Mouse (Mus musculus) heart, embryonic 16.5 days (tissue): ENCODE measurements around the gene Ecd. TPM values are rescaled to one million over a fixed set of nuclear protein-coding genes. Genes with fewer than 3 reads are reported as not detected.
"Not testable (repeated sequence)": the region's sequence is repeated elsewhere in the genome, so short reads cannot be mapped to it uniquely, and the experiment has no call there.

ENCODE experiments used
- ATAC-seq: fragments of 200-750 bp; cut with Nextera tagmentation; replicated peaks from 2 replicates; pipeline ENCODE4 v1.8.0; 2017; ENCODE audit warnings: moderate number of reproducible peaks; ENCODE audit not compliant: insufficient read depth, low FRiP score; ENCODE audit errors: extremely low read depth
- H3K27ac ChIP-seq: fragments of 300-500 bp; sonication (generic); 2 replicates; pipeline ENCODE4 v1.5.1; 2014; ENCODE audit warnings: mild to moderate bottlenecking, low read length, control low read depth, moderate library complexity
- H3K27me3 ChIP-seq: fragments of 300-500 bp; sonication (generic); 2 replicates; pipeline ENCODE4 v1.6.1; 2014; ENCODE audit warnings: low read length, mixed read lengths; ENCODE audit not compliant: control insufficient read depth, insufficient read depth
- H3K36me3 ChIP-seq: fragments of 300-500 bp; sonication (generic); 2 replicates; pipeline ENCODE4 v1.6.1; 2014; ENCODE audit not compliant: control insufficient read depth, insufficient read depth
- H3K4me1 ChIP-seq: fragments of 300-500 bp; sonication (generic); 2 replicates; pipeline ENCODE4 v1.6.1; 2014; ENCODE audit warnings: low read length, mixed read lengths; ENCODE audit not compliant: control insufficient read depth, insufficient read depth
- H3K4me2 ChIP-seq: fragments of 300-500 bp; sonication (generic); 2 replicates; pipeline ENCODE4 v1.6.1; 2014; ENCODE audit warnings: low read depth, mild to moderate bottlenecking, control low read depth, low read length
- H3K4me3 ChIP-seq: fragments of 300-500 bp; sonication (generic); 2 replicates; pipeline ENCODE4 v1.5.1; 2014; ENCODE audit warnings: mild to moderate bottlenecking, control low read depth, low read length
- H3K9ac ChIP-seq: fragments of 300-500 bp; sonication (generic); 2 replicates; pipeline ENCODE4 v1.6.1; 2014; ENCODE audit warnings: low read length, control low read depth
- H3K9me3 ChIP-seq: fragments of 300-500 bp; sonication (generic); replicated peaks from 2 replicates; pipeline ENCODE4 v1.6.1; 2016; ENCODE audit warnings: low read length; ENCODE audit not compliant: control insufficient read depth
- WGBS: fragments of 180-500 bp; shearing (Covaris S2); extraction: QIAGEN DNeasy Blood & Tissue Kit; methylation state at CpG from one replicate; pipeline ENCODE4 v1.1.7; 2014; 5-methylcytosine and 5-hydroxymethylcytosine counted together
- polyA plus RNA-seq: library from polyadenylated mRNA; unstranded; fragments of >200 nt; fragmentation: Nextera tagmentation; extraction: Ambion mirVana; gene quantifications from 2 replicates; pipeline ENCODE4 v1.2.1, GENCODE M21; 2015

The Ecd gene
- polyA plus RNA-seq, 1 experiment from 2014 or later = 35.8 TPM

GRCm38 (mm10) chr14:20340149-20340548 lies 7.8 kb downstream of the Ecd start:
- peaks cover 36% of the 10 kb centered on the region for H3K36me3 ChIP-seq
- ATAC-seq = no peak
- 86% methylated on average over 8 of the region's 8 CpGs for WGBS

GRCm38 (mm10) chr14:20339415-20339814 lies 8.5 kb downstream of the Ecd start:
- H3K27ac ChIP-seq = no peak overlapping the region
- 0 out of 2 replicates have a peak, but pooled peaks cover 2% of the 10 kb centered on the region for H3K9me3 ChIP-seq
- H3K9ac ChIP-seq = no peak overlapping the region
- H3K4me1 ChIP-seq = no peaks in the 10 kb centered on the region
- peaks cover 36% of the 10 kb centered on the region for H3K36me3 ChIP-seq
- H3K4me2 ChIP-seq = no peak overlapping the region
- no peak for ATAC-seq
- WGBS = 95% methylated on average over 5 of the region's 5 CpGs
- no peak overlapping the region for H3K4me3 ChIP-seq
- no peaks in the 10 kb centered on the region for H3K27me3 ChIP-seq

More at GRCm38 (mm10) chr14:20340149-20340548, 7.8 kb downstream of the Ecd start:
- H3K4me2 ChIP-seq = no peak overlapping the region
- no peak overlapping the region for H3K4me3 ChIP-seq
- no peak overlapping the region for H3K27ac ChIP-seq
- no peak overlapping the region for H3K9ac ChIP-seq
- 0 out of 2 replicates have a peak, but pooled peaks cover 2% of the 10 kb centered on the region for H3K9me3 ChIP-seq
- no peaks in the 10 kb centered on the region for H3K27me3 ChIP-seq
- no peaks in the 10 kb centered on the region for H3K4me1 ChIP-seq

DNA sequence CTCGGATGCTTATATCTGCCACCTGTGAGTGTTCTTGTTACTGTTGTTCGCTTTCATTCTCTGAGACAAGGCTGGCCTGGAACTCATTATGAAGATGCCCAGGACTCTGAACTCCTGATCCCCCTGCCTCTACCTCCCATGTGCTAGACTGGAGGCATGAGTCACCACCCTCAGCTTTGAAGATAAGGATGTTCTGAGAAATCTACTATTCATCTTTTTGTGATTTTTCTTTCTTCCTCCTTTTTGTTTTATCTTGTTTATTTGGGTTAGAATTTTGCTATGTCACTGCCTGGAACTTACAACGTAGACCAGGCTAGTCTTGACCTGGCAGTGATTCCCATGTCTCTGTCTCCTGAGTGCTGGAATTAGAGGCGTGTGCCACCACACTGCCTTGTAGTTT lies 16.6 kb downstream of the Ecd start:
- no peak overlapping the region for H3K4me2 ChIP-seq
- H3K27me3 ChIP-seq = no peaks in the 10 kb centered on the region
- peaks cover 44% of the 10 kb centered on the region for H3K36me3 ChIP-seq
- H3K4me1 ChIP-seq = no peaks in the 10 kb centered on the region
- WGBS = 88% methylated on average over 4 of the region's 4 CpGs
- H3K27ac ChIP-seq = no peak overlapping the region
- no peak overlapping the region for H3K4me3 ChIP-seq
- ATAC-seq = no peak
- H3K9me3 ChIP-seq = no peaks in the 10 kb centered on the region
- no peak overlapping the region for H3K9ac ChIP-seq

DNA sequence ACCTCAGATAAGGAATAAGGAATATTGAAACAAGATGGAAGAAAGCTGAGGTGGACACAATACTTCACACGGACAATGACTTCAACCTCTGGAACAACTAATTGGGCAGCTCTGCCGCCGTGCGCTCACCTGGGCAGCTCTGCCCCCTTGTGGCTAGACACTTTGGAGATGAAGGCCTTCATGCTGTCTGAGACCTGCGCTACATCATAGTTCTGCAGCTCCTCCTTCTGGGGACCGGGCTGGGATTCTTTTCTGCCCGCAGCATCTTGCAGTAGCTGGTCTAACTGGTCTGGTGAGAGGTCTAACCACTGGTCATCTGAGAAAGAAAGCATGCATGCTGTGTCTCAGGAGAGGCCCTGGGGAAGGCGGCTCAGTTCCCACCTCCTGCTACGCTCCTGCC lies 19.4 kb downstream of the Ecd start:
- Histone ChIP-seq H3K9me3 (no peaks in the 10 kb centered on the region), H3K27me3 (no peaks in the 10 kb centered on the region), H3K4me1 (no peaks in the 10 kb centered on the region), H3K27ac (no peak overlapping the region), H3K9ac (no peak overlapping the region), H3K36me3 (peaks cover 47% of the 10 kb centered on the region), H3K4me3 (no peak overlapping the region), H3K4me2 (no peak overlapping the region)
- WGBS = 76% methylated on average over 9 of the region's 9 CpGs
- ATAC-seq = no peak

DNA sequence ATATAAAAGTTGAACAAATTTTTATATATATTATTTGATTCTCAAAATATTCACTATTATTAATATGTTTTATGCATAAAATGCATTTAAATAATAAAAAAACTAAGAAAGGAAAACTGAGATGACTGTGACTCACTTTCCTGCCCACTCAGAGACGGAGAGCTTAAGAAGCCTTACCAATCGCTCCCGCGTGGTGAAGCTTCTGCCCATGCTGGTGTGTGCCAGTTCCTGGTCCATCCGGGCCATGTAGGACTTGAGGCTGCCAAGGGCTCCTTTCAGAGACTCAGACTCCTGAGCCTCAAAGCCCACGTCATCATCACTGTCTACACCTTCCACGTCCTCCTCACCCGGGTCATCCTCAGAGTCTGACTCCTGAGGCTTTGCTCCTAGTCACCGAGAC lies 23.7 kb downstream of the Ecd start:
- no peak overlapping the region for H3K9ac ChIP-seq
- H3K4me3 ChIP-seq = no peak overlapping the region
- WGBS = 94% methylated on average over 9 of the region's 9 CpGs
- H3K27ac ChIP-seq = no peak overlapping the region
- no peak overlapping the region for H3K4me2 ChIP-seq
- H3K27me3 ChIP-seq = no peaks in the 10 kb centered on the region
- H3K36me3 ChIP-seq = peaks cover 55% of the 10 kb centered on the region
- H3K9me3 ChIP-seq = no peaks in the 10 kb centered on the region
- no peaks in the 10 kb centered on the region for H3K4me1 ChIP-seq
- no peak for ATAC-seq

- H3K36me3 ChIP-seq = peaks cover 38% of the 10 kb centered on the region
- H3K4me2 ChIP-seq = no peak overlapping the region
- ATAC-seq = no peak
- no peaks in the 10 kb centered on the region for H3K9me3 ChIP-seq
- no peak overlapping the region for H3K9ac ChIP-seq
- H3K4me1 ChIP-seq = no peaks in the 10 kb centered on the region
- no peak overlapping the region for H3K4me3 ChIP-seq
- H3K27me3 ChIP-seq = no peaks in the 10 kb centered on the region
- no peak overlapping the region for H3K27ac ChIP-seq
- 81% methylated on average over 3 of the region's 3 CpGs for WGBS
These were observed 28.5 kb downstream of the Ecd start for GRCm38 (mm10) chr14:20319420-20319819.

- 69% methylated on average over 1 of the region's 1 CpGs for WGBS
- no peak overlapping the region for H3K4me3 ChIP-seq
These were observed 32.8 kb downstream of the Ecd start for GRCm38 (mm10) chr14:20315137-20315536.

DNA sequence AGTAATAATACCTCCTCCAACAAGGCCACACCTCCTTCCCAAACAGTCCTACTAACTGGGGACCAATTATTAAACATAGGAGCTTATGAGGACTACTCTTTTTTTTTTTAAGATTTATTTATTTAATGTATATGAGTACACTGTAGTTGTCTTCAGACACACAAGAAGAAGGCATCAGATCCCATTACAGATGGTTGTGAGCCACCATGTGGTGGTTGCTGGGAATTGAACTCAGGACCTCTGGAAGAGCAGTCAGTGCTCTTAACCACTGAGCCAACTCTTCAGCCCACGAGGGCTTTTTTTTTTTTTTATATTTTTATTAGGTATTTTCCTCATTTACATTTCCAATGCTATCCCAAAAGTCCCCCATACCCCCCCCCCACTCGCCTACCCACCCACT lies 42.8 kb downstream of the Ecd start:
- 79% methylated on average over 2 of the region's 2 CpGs for WGBS
- not testable (repeated sequence) for H3K27me3 ChIP-seq, H3K4me3 ChIP-seq, H3K4me1 ChIP-seq, H3K27ac ChIP-seq, ATAC-seq, H3K9me3 ChIP-seq, H3K9ac ChIP-seq, H3K4me2 ChIP-seq
- peaks cover 15% of the 10 kb centered on the region for H3K36me3 ChIP-seq

More at GRCm38 (mm10) chr14:20315137-20315536, 32.8 kb downstream of the Ecd start:
- H3K4me2 ChIP-seq = no peak overlapping the region
- no peak overlapping the region for H3K9ac ChIP-seq
- H3K9me3 ChIP-seq = no peaks in the 10 kb centered on the region
- H3K27ac ChIP-seq = no peak overlapping the region
- peaks cover 21% of the 10 kb centered on the region for H3K36me3 ChIP-seq
- H3K27me3 ChIP-seq = no peaks in the 10 kb centered on the region
- no peak for ATAC-seq
- H3K4me1 ChIP-seq = no peaks in the 10 kb centered on the region

GRCm38 (mm10) chr14:20298131-20298530 lies 49.8 kb downstream of the Ecd start:
- H3K36me3 ChIP-seq = no peaks in the 10 kb centered on the region
- H3K9ac ChIP-seq = no peak overlapping the region
- H3K4me3 ChIP-seq = no peak overlapping the region
- no peaks in the 10 kb centered on the region for H3K9me3 ChIP-seq
- H3K4me2 ChIP-seq = no peak overlapping the region
- 70% methylated on average over 3 of the region's 3 CpGs for WGBS
- peaks cover 6% of the 10 kb centered on the region; the same call in 1 of the 2 replicates for H3K4me1 ChIP-seq
- no peak overlapping the region for H3K27ac ChIP-seq
- no peak for ATAC-seq
- H3K27me3 ChIP-seq = no peaks in the 10 kb centered on the region
